13 mouse cellular contexts compared by ENCODE assay signal in genomic region chr11:44525765-44526164, GRCm38 (mm10). TPM values are rescaled to one million over a fixed set of nuclear protein-coding genes. Genes with fewer than 3 reads are reported as not detected.
DNase-seq lines count a peak whose midpoint lies in the region; ATAC-seq and TF ChIP-seq lines count a peak whose summit lies in the region.
"Had no signal": no experiment of that assay in that cellular context is flagged by ENCODE, and none has a peak within 500 bp of the region (broad histone marks: within the 10 kb centered on the region; RNA-seq: fewer than 3 reads in every experiment).

No protein-coding gene starts in this region.

- H3K9ac ChIP-seq in midbrain, embryonic 11.5 days (ENCODE audit: low read length), result no peak overlapping the region
- H3K9ac ChIP-seq: embryonic facial prominence, embryonic 15.5 days had no signal

- TF ChIP-seq POLR2A in brain, embryonic 14.5 days (IDR thresholded peaks at IDR 0.05; ENCODE audit: borderline replicate concordance, extremely low read depth, insufficient read depth, insufficient read length, poor library complexity, severe bottlenecking), result no peak

- no peak for ATAC-seq in midbrain, embryonic 11.5 days (ENCODE audit: low FRiP score)

- no peak overlapping the region for H3K27ac ChIP-seq in layer of hippocampus, adult 2 months
- no peak overlapping the region for H3K27ac ChIP-seq in midbrain, embryonic 11.5 days (ENCODE audit: low read depth, low read length)
- H3K27ac ChIP-seq: embryonic facial prominence, embryonic 15.5 days had no signal

- peaks cover 9% of the 10 kb centered on the region for H3K4me1 ChIP-seq in midbrain, embryonic 11.5 days (ENCODE audit: control insufficient read depth, insufficient read depth, low read length)

- H3K4me3 ChIP-seq in layer of hippocampus, adult 2 months, result no peak overlapping the region
- no peak overlapping the region for H3K4me3 ChIP-seq in midbrain, embryonic 11.5 days (ENCODE audit: low read depth, low read length)
- H3K4me3 ChIP-seq: embryonic facial prominence, embryonic 15.5 days had no signal

- peaks cover 12% of the 10 kb centered on the region for H3K36me3 ChIP-seq in midbrain, embryonic 11.5 days (ENCODE audit: control insufficient read depth, insufficient read depth, low read length)

- no peaks in the 10 kb centered on the region for H3K9me3 ChIP-seq in midbrain, embryonic 11.5 days (ENCODE audit: control insufficient read depth, low read length)
- H3K9me3 ChIP-seq: embryonic facial prominence, embryonic 15.5 days had no signal

- H3K27me3 ChIP-seq in midbrain, embryonic 11.5 days (ENCODE audit: control insufficient read depth, insufficient read depth, low read length), result no peaks in the 10 kb centered on the region
- H3K27me3 ChIP-seq: embryonic facial prominence, embryonic 15.5 days had no signal

- peak; percentile 59 for TF ChIP-seq CTCF in layer of hippocampus, adult 2 months (conservative IDR thresholded peaks at IDR 0.05)
- TF ChIP-seq CTCF in brain, embryonic 14.5 days (IDR thresholded peaks at IDR 0.05; ENCODE audit: borderline replicate concordance, extremely low read depth, insufficient read depth, insufficient read length), result peak; percentile 29; the same call in 1 of the 2 replicates

- 85% methylated on average over 4 of the region's 4 CpGs for WGBS in midbrain, embryonic 11.5 days

- H3K4me2 ChIP-seq in midbrain, embryonic 11.5 days, result no peak overlapping the region
- H3K4me2 ChIP-seq: embryonic facial prominence, embryonic 15.5 days had no signal

- DNase-seq in layer of hippocampus, adult 2 months (ENCODE audit: low spot score in 2 of 2), result no peak
- DNase-seq in layer of hippocampus, postnatal 36 days, result no peak
- peak; percentile 56 for DNase-seq in A20 (ENCODE audit: low read depth, low spot score)
- DNase-seq in CD4-positive helper T cell, adult 2 months (ENCODE audit: low read depth, low spot score), result peak; percentile 42
- no peak for DNase-seq in brain, embryonic 14.5 days (ENCODE audit: low read depth)
- no peak for DNase-seq in right cerebral cortex, adult 2 months (ENCODE audit: low spot score in 2 of 2)
- no peak for DNase-seq in midbrain, embryonic 11.5 days (ENCODE audit: low spot score, missing footprints)
- DNase-seq: adrenal gland, postnatal 10 days; cerebellum, adult 11 months; kidney, adult 2 months; lung, adult 18-20 months; spleen, adult 18-20 months had no signal

RNA-seq across cellular contexts. Expression of gene Rnf145, which starts 7.0 kb away (rescaled TPM):
- total RNA-seq in layer of hippocampus, adult 2 months (2021), result 10 to 100 TPM; 95.7 to 97.0 TPM
- total RNA-seq in layer of hippocampus, postnatal 36 days (2021), result 100 to 1,000 TPM in 1 of 2 experiments, 10 to 100 TPM in 1; 98.8 to 105 TPM
- 179 and 193 TPM in 2 replicates for polyA plus RNA-seq in brain, embryonic 14.5 days (2012; rRNA removed)
- 150 and 154 TPM in 2 replicates for polyA plus RNA-seq in midbrain, embryonic 11.5 days (2014; fragmentation: Nextera tagmentation; extraction: Ambion mirVana)

RNA-seq across cellular contexts. Expression of gene Ublcp1, which starts 55.5 kb away (rescaled TPM):
- 10 to 100 TPM; 50.1 to 50.4 TPM for total RNA-seq in layer of hippocampus, adult 2 months (2021)
- 10 to 100 TPM; 45.3 to 51.3 TPM for total RNA-seq in layer of hippocampus, postnatal 36 days (2021)
- 53.6 and 62.0 TPM in 2 replicates for polyA plus RNA-seq in brain, embryonic 14.5 days (2012; rRNA removed)
- 79.2 and 85.3 TPM in 2 replicates for polyA plus RNA-seq in midbrain, embryonic 11.5 days (2014; fragmentation: Nextera tagmentation; extraction: Ambion mirVana)

Comparison
In these comparisons a context has a peak if more than half of its experiments do, and no peak if none do; other contexts are left out.
1. DNase-seq: peak in A20 (single experiment) and CD4-positive helper T cell, adult 2 months (single experiment); none in layer of hippocampus, adult 2 months (0 of 2), layer of hippocampus, postnatal 36 days (0 of 2), brain, embryonic 14.5 days (single experiment), right cerebral cortex, adult 2 months (0 of 2) and midbrain, embryonic 11.5 days (single experiment).